Mouse (Mus musculus) lung, adult 18-20 months (tissue): ENCODE measurements at regions not wholly inside any gene's neighbourhood (a gene's known extent, or its start where the extent isn't known, plus 50 kb on each side); places are given as distances from the start of the nearest gene placed in this dataset.

Experiments
- DNase-seq, 2 experiments: peaks; one replicate each; pipeline ENCODE4 v3.0.0; 2022; ENCODE audit warnings: mixed read lengths in 2 of 2

DNA sequence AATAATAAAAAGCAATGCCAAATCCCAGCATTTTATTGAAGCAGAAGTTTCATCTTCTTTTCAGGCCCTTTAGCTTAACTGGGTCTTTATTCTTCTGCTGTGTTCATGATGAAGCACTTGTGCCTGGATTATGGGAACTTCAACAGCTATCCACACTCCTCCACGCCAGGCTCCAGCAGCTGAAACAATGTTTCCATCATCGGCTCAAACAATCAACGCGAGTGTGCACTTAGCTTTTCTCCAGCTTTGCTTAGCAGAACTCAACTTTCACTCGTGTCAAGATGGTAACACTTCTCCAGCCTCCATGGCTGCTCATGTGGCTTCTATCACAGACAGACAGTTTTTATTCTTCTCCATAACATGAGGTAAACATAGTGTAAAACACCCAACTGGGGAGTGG lies 143.8 kb upstream of the Mdm1 start:
- DNase-seq: no peak

DNA sequence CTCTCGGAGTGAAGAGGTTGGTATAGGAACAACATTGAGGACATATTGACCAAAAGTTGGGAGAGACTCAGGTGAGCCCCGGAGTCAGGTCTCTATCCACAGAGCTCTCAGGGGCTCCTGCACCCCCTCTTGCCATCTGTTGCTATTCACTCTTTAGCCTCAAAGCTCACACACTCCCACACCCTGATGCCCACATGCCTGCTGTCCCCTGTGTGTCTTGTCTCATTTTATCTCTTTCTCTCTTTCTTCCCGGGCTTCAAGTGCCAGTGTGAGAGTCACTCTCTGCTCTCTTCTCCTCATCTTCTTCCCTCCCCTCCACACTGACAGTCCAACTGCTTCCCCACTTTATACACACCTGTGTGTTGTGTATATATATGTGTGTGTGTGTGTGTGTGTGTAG lies 141.0 kb upstream of the Mdm1 start:
- DNase-seq: no peak

DNA sequence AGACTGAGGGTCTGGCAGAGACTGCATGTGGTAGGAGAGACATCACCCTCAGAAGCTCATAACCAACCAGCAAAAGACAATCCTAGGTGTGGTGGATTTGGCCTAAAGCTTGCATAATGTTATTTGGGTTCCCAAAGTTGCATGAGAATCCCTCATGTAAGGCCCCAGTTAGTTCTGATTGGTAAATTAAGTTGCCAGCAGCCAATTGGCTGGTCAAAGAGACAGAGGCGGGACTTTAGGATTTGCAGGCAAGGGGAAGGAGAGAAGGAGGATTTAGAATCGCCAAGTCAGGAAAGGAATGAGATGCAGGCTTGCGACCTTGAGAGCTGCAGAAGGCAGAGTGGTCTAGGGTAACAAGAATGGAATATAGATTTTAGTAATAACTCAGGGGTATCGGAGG lies 140.1 kb upstream of the Mdm1 start:
- no peak for DNase-seq

DNA sequence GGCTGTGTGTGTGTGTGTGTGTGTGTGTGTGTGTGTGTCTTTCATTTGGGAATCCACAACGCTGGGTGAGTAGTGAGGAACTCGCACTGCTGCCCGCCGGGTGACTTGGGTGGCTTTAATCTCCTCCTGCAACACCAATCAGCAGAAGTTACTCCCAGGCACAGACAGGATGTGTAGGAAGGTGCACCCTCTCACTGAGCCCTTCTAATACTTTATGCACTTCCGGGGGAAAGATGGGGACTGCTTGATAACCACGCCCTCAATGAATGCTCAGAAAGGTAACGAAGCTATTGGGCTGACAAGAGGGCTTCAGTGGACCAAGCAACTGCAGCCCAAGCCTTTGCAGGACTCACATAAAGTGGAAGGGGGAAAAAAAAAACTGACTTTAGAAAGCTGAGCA lies 139.6 kb upstream of the Mdm1 start:
- no peak for DNase-seq

DNA sequence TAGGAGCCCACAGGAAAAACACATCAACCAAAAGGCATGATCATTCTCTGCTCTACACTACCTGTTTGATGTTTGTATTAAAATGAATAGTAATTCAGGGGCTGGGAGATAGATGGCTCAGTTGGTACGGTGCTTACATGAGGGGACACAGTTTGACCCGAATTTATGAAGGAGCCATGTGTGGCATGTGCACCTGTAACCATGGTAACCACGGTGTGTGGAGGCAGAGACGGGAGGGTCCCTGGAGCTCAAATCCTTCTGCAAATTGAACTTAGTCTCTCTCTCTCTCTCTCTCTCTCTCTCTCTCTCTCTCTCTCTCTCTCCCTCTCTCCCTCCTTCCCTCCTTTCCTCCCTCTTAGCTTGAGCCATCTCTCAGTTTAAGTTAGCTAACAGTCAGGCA lies 139.1 kb upstream of the Mdm1 start:
- no peak for DNase-seq

DNA sequence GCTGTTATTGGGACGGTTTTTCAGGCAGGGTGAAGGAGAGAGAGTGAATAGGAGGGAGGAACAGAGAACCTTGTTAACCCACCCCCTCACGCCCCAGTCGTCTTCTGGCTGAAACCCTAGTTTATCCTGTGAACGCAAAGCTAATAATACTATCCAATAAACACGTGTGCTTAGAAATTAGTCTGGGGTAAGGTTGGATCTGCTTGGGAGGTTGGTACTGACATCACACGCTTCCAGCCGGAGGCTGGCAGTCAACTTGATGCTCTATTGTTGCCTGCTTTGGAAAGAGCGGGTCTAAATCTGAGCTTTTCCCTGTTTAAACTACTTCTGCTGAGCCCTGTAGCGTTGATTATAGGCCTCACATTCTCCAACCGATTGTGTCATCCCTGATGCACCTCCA lies 138.4 kb upstream of the Mdm1 start:
- no peak for DNase-seq

DNA sequence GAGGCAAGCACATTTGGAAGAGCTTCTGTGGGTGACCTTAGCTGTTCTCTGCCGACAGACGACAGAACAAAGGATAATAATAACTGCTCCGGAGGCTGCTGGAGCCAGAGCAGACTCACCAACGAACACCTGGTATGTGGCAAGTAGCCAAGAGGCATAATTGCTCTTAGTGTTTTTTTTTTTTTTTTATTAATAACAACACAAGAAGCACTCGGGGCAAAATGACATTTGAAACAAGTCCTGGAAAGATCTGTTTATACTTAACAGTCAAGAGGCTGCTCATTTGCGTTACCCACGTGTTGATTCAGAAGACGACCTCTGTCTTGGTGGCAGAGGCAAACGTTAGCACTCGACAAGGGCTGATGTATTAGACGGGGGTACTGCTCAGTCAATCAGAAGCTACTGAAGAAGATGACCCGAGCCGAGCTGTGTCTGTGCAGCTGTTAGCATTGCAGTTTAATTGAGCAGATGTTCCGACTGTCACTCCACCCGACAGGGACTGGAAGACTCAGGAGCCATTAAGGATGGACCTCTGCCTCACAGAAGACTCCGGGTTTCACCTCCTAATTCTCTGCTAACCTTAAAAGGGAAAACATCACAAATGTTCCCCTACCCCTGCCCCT lies 137.8 kb upstream of the Mdm1 start:
- no peak for DNase-seq

DNA sequence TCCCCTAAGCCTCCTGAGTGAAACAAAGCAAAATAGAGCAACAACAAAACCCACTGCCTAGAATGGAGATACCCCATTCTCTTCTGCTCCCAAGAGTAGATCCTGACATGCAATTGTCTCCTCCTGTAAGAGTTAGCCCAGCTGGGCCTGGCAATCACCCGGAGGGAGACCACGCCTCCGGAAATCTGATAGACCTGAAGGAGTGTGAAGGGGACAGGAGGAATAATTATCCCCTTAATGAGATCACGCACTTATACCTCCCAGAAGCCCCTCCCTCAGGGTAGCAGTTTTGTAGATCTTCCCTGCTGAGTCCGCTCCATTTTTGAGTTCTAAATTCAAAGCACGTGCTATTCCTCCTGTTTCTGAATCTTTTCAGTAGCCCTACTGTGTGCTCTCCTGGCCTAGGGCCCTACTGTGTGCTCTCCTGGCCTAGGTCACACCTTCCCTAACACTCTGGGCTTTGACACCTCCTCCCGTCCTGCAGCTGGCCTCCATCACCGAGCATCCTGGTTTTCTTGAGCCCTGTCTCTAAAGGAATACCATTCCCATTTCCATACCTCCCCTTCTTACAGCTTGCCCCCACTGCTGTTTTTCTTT lies 137.2 kb upstream of the Mdm1 start:
- no peak for DNase-seq

DNA sequence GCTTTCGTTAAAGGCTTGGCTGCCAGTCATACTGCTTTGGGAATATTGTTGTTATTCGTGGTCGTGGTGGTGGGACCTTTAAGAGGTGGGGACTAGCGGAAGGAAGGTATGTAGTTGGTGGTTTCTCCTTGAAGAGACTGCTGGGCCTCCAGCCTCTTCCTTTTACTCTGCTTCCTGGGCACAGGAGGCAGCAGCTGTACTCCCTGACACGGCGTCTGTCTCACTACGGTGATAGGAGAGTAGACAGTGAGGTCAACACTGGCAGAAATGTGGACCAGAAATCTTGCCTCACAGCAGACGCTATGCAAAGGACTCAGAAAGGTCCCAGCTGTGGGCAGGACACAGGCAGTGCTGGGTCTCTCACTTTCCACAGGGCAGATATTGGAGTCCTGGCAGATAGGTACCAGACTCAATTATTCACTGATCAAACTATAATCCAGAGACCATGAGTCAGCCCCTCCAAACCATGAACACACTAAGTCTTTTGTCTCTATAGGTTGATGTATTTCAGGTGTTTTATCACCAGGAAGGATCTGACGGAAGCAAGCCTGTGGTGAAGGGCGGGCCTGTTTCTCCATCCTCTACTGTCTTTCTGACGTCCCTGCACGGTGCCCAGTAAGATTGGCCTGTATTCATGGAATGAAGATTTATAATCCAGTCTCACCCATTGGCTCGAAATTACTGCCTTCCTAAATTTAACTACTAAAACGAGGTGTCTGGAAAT lies 134.6 kb upstream of the Mdm1 start:
- DNase-seq: no peak

DNA sequence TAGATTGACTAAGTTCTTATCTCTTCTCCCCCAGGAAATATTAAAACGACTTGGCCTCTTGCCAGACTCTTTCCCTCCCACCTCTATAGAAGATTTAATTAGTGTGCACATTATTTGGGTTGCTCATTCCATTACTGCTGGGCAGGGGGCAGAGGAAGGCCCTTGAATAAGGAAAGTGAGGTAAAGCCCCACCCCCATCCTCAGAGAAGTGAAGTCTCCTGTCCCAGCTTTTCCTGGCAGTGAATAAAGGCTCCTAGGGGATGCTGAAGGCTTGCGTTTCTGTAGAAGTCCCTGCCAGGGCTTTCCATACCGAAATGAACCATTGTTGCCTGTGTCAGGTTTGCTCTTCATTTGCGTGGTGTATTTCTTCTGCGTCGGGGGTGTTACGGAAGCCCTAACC lies 133.8 kb upstream of the Mdm1 start:
- DNase-seq: no peak

DNA sequence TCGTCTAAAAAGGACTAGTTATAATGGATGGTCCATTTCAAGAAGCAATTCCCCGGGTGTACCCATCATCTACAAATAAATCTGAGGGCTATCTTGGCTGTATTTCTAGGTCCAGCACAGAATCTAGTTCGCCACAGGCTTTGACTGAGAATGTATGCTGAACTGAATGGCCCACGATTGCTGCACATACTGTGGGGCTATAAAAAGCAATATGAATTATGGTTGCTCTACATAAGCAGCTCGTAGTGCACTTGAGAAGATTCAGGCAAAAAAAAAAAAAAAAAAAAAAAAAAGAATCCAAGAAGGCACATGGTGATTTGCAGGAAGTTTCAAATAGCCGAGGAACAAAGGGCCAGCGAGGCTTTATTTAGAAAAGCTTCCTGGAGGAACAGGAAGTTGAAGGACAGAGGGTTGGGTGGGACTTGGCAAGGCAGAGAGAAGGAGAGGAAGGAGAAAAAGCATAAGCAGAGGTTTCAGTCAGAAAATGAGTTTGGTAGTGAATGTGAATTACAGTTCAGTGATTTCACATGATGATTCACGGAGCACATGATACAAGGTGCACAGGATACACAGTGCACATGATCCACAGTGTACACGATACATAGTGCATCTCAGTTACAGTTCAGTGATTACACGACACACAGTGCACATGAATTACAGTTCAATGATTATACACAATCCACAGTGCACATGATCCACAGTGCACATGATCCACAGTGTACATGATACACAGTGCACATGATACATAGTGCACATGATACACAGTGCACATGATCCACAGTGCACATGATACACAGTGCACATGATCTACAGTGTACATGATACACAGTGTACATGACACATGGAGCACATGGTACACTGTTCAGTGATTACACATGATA lies 129.7 kb upstream of the Mdm1 start:
- DNase-seq: peak; percentile 53 to 66

DNA sequence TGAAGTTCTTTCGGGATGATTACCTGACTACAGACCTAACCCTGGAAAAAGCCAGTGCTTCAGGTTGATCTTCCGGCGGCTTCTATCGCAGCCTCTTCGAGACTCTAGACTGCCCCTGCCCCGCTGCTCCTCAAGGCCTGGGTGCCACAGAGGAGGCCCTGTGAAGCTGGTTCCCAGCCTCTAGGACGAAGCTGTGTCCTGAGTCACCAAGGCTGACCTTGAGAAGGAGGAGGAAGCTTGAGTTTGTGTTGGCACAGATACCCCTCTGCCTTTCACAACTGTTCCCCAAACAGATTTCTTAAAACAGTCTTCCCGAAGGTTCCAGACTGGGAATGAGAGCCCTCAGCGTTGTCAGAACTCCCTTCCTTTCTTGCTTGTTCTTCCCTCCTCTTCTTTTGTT lies 112.8 kb upstream of the Mdm1 start:
- DNase-seq: no peak

DNA sequence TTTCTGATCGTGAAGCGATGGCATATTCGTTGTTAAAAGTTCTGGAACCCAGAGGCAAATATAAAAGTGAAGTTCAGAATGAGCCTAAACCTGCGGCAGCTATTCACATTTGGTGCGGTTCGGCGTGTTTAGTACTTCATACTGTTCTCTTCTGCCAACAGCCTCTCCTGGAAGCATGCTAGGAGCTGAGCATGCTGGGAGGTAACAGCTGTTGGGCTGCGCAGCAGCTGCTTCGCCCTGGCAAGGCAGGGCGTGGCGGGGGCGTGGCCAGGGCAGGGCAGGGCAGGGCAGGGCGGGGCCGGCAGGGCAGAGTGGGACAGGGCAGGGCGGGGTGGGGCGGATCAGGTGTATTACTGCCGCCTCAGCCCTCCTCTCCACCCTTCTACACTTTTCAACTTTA lies 107.2 kb upstream of the Mdm1 start:
- no peak for DNase-seq

DNA sequence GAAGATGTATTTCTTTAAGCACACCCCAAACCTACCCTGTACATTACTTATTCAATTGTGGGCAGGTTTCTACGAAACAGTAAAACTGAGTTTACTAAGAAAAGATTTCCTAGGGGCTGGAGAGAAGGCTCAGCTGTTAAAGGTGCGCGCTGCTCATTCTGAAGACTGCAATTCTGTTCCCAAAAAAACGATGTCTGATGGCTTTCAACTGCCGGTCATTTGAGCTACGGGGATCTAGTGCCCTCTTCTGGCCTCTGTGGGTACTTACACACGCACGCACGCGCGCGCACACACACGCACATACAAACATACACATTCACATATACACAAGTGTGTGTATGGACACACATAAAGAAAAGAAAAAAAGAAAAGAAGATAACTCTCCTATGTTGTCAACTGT lies 106.6 kb upstream of the Mdm1 start:
- no peak for DNase-seq

DNA sequence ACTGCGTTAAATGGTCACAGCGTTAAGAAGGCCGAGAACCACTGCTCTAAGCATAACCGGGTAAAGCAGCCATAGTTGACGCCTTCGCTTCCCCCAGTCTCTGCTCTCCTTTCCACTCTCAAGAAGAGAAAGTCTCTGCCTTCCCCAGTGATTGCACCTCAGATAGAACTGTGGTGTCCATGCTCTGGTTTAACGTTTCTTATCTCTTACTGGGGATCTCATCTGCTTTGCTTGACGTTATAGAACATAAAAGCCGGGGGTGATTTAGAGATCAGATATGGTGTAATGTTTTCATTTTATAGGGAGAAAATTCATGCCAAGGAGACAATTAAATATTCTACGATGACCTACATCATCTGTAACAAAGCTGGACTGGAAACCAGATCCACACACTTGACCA lies 103.1 kb upstream of the Mdm1 start:
- DNase-seq: no peak

DNA sequence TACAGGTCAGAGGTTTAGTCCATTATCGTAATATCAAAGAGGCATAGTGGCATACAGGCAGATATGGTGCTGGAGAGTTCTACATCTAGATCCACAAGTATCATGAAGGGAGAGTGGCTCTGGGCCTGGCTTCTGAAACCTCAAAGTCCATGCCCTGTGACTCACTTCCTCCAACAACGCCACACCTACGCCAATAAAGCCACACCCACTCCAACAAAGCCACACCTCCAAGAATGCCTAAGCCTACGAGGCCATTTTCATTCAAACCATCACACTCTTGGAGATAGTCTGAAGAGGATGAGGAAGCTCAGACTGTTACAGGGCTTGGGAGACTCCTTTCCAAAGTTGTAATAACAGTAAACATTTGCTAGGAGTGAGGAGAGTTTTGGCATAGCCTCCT lies 102.6 kb upstream of the Mdm1 start:
- no peak for DNase-seq

DNA sequence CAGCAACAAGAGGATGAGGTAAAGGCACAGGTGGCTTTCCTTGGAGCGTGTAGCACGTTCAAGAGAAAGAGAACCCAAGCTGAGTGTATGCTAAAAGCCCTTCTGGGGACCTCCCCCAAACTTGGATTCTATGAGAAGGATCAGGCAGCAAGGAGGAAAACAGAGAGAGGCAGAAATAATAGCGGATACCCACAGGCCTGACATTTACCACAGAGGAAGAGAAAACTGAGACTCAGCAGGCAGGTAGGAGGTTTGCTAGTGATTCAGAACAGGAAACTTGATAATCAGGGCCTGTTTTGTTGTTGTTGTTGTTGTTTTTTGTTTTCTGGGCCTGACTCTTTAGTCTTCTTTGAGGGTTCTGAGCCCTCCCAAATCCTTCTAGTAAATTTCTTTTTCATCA lies 100.5 kb upstream of the Mdm1 start:
- DNase-seq: no peak

DNA sequence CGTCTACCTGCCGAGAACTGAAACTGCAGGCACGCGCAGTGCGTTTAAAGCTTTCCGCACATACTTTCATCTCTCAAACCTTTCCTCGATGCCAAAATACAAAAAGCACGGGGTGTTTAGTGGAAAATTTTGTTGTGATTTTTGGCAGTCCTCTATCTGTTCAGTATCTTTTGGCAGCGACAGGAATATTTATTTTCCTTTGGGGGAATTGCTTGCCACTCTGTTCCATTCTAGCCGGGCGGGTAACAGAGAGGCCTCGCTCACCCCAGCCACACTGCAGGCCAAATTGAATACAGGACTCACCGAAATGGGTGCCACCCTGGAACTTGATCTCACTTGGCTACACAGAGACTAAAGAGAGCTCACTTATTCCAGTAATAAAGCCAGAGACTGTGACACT lies 97.8 kb upstream of the Mdm1 start:
- no peak for DNase-seq

DNA sequence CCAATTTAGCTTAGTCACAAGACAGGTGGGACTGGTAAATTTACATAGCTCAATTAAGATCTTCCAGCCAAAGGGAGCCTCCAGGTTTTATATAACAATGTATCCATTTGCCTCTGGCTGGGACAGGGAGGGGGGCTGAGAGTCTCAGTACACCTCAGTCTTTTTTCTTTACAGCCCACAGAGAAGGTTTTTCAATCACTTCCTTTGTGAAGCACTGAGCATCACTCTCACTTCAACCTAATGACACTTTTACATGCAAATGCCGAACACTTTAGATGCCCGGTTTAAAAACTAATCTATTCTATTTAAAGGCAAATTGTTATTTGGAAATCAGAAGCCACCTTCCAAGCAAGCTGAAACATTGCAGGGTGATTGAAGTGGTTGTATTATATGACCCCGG lies 96.8 kb upstream of the Mdm1 start:
- no peak for DNase-seq

DNA sequence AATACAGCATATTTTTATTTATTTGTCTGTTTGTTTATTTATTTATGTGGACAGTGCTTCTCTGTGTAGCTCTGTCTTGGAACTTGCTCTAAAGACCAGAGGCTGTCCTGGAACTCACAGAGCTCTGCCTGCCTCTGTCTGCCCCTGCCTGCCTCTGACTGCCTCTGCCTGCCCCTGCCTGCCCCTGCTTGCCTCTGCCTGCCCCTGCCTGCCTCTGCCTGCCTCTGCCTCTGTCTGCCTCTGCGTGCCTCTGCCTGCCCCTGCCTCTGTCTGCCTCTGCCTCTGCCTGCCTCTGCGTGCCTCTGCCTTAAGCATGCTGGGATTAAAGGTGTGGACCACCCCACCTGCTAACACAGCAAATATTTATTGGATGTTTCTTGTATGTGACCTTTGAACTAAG lies 96.2 kb upstream of the Mdm1 start:
- no peak for DNase-seq

DNA sequence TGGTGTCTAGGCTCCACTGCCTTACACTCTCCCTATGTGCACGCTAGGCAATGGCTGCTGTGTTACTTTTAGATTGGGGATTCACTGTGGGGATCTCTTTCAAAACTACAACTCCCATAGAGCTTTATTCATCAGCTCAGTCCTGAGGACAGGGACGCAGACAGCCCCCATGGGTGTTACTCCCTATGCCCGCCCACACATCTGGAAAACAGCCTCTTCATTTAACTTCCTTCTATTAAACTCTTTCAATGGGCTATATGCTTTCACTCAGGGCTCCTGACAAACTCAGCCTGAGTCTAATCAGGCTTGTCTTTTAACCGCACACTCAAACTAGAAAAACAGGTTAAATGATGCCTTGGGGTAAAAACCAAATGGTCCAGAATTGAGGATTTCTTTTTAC lies 95.3 kb upstream of the Mdm1 start:
- DNase-seq: no peak

DNA sequence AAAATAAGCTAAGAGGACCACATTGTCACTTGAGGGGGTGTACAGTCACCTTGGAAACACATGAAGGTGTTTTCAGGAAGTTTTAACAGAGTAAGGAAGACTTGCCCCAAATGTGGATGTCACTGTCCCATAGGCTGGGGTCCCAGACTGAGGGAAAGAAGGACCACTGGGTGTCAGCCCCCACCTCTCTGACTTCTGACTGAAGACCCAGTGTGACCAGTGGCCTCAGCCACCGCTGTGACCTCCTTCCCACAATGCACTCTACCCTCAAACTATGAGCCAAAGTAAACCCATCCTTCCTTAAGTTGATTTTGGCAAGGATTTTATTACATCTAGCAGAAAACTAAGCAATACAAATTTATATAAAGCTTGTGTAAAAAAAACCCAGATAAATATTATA lies 94.8 kb upstream of the Mdm1 start:
- no peak for DNase-seq

DNA sequence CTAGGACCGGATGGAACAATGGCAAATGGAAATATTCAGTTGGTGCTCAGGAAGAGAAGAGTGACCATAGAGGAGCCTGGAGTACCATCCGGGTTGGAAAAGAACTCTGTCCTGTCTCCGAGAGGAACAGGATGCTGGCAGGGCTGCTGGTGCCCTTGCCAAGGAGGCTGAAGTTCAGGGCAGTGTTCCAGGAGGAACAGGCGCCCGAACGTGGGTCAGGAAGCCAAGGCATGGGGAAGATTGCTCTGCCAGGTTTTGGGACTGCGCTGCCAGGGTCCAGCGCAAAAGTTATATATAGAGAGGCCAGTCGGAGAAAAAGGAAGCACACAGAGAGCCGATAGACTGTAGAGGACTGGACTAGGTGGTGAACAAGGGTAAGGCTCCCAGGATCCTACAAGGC lies 92.3 kb upstream of the Mdm1 start:
- DNase-seq: peak; percentile 87 to 91

DNA sequence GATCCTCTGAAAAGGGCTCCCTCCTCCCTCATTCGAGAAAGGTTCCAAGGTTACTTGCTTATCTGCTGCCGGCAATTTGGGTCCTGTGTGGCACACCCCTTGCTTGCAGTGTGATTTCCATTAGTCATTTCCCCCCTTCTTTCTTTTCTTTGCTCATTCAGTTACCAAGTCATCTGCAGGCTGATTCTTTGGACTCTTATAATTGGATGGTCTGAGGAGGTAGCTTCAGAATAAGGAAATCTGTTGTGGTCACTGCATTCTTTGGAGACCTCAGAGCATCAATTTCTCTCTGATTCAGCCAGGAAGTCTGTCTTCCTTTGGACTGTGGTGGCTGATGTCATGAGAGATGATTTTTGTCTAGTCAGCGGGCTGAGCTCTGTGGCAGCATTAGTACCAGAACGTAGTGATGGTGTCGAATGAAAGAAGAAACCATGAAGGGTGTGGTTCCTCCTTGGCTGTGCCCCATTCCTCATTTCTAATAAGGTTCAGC lies 91.4 kb upstream of the Mdm1 start:
- DNase-seq: no peak
